Mouse (Mus musculus) liver, embryonic 13.5 days (tissue): ENCODE measurements around the gene Thoc7. TPM values are rescaled to one million over a fixed set of nuclear protein-coding genes. Genes with fewer than 3 reads are reported as not detected.

Experiments used
- polyA plus RNA-seq: library from polyadenylated mRNA; unstranded; fragments of >200 nt; fragmentation: Nextera tagmentation; extraction: Ambion mirVana; gene quantifications from 2 replicates; pipeline ENCODE4 v1.2.1, GENCODE M21; 2015

The Thoc7 gene
- polyA plus RNA-seq, 1 experiment from 2014 or later: 113 TPM

Other genes starting within 250 kb of the Thoc7 start
- gene Gm281, start 47.4 kb downstream of the Thoc7 start, polyA plus RNA-seq: not detected in 2 replicates
- 1.2 and 1.6 TPM in 2 replicates for gene Atxn7, start 412 bp downstream of the Thoc7 start, polyA plus RNA-seq
- gene Psmd6, start 159.1 kb upstream of the Thoc7 start, polyA plus RNA-seq: 182 and 205 TPM in 2 replicates
- not detected in 2 replicates for gene Olfr720, start 225.0 kb upstream of the Thoc7 start, polyA plus RNA-seq